Mouse (Mus musculus) neural tube, postnatal 0 days (tissue): ENCODE measurements around the gene C030005K15Rik. TPM values are rescaled to one million over a fixed set of nuclear protein-coding genes. Genes with fewer than 3 reads are reported as not detected.

Source experiments
- polyA plus RNA-seq: library from polyadenylated mRNA; unstranded; fragments of >200 nt; fragmentation: Nextera tagmentation; extraction: Ambion mirVana; gene quantifications from 2 replicates; pipeline ENCODE4 v1.2.1, GENCODE M21; 2015

C030005K15Rik gene
- not detected in 2 replicates for polyA plus RNA-seq

DNA sequence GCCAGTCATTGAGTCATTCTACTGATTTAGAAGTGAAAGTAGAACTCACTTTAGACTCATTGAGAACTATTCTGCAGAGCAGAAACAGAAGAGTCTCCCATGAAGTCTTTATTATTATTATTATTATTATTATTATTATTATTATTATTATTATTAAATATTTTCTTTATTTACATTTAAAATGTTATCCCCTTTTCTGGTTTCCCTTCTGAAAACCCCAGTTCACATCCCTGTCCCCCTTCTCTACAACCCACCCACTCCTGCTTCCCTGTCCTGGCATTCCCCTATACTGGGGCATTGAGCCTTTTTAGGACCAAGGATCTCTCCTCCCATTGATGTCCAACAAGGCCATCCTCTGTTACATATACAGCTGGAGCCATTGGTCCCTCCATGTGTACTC is at the start of gene C030005K15Rik:
C030005K15Rik (minus strand) TSS at position 101 of the 400 bp plus-strand sequence.

DNA sequence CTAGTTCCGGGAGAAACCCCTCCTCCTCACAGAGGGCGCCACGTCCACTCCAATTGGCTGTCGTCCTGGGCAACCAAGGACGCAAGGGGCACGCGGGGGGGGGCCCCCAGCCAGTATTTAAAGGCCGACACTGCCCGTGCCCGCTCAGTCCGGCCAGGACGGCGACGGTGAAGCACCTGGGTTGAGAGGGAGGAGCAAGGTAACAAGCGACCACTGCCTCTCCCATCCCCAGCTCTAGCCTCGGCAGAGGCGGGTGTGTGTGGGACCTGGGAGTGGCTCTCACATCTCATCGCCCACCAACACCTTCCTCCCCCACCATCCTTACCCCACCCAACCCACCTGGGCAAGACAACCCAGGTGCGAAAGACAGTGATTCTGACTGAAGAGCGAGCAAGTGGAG is 33.6 kb downstream of the C030005K15Rik start, which contains the start of gene Ccer1:
Ccer1 (plus strand) TSS at position 147 of the 400 bp plus-strand sequence.

Other genes with a start within 250 kb of the C030005K15Rik start
- gene Dcn, start 247.1 kb downstream of the C030005K15Rik start, polyA plus RNA-seq: 93.8 and 120 TPM in 2 replicates
- gene Lum, start 161.6 kb downstream of the C030005K15Rik start, polyA plus RNA-seq: 9.9 and 13.8 TPM in 2 replicates
- 0.09 TPM in 1 of 2 replicates, not detected in the other for gene Kera, start 119.9 kb downstream of the C030005K15Rik start, polyA plus RNA-seq
- 0.13 and 0.32 TPM in 2 replicates for gene Epyc, start 82.7 kb downstream of the C030005K15Rik start, polyA plus RNA-seq
- not detected in 2 replicates for gene Ccer1, start 33.7 kb downstream of the C030005K15Rik start, polyA plus RNA-seq